Mouse (Mus musculus) stomach, postnatal 0 days (tissue): ENCODE data around the gene Phlda3.

Experiments
- CTCF ChIP-seq: IDR thresholded peaks from 2 replicates; pipeline ENCODE4 v1.5.1; 2016; ENCODE audit warnings: antibody characterized with exemption, low read depth, mild to moderate bottlenecking, moderate library complexity
- EP300 ChIP-seq: optimal IDR thresholded peaks from 2 replicates; pipeline ENCODE3; 2016; ENCODE audit warnings: antibody characterized with exemption

DNA sequence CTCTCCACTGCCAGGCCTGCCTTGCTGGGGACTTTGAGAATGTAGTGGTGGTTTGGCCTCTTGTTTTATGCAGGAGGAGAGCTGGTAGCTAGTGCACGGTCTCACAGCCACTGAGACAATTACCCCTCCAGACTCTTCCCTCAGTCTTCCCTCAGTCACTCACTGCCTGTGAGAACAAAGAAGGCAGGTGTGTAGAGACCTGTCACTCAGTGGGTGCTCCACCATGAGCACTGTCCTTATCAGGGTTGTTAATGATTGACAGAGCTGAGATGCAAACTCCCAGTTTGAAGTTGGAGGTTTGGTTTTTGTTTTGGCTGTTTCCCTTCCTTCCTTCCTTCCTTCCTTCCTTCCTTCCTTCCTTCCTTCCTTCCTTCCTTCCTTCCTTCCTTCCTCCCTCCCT lies 42.9 kb upstream of the Phlda3 start:
- TF ChIP-seq CTCF (no peak), EP300 (no peak)
